Mouse (Mus musculus) 3134 (cell line): ENCODE results near the gene Frrs1l.

Source experiments
- DNase-seq: peaks from one replicate; pipeline ENCODE4 v3.0.0-alpha.2; 2011; ENCODE audit warnings: low spot score; ENCODE audit not compliant: insufficient read length; ENCODE audit errors: extremely low read depth

Gene Frrs1l

GRCm38 (mm10) chr4:56990215-56990584 is at the start of gene Frrs1l:
TSS of gene Frrs1l (minus strand) at chr4:56990391.
- DNase-seq: no peak

DNA sequence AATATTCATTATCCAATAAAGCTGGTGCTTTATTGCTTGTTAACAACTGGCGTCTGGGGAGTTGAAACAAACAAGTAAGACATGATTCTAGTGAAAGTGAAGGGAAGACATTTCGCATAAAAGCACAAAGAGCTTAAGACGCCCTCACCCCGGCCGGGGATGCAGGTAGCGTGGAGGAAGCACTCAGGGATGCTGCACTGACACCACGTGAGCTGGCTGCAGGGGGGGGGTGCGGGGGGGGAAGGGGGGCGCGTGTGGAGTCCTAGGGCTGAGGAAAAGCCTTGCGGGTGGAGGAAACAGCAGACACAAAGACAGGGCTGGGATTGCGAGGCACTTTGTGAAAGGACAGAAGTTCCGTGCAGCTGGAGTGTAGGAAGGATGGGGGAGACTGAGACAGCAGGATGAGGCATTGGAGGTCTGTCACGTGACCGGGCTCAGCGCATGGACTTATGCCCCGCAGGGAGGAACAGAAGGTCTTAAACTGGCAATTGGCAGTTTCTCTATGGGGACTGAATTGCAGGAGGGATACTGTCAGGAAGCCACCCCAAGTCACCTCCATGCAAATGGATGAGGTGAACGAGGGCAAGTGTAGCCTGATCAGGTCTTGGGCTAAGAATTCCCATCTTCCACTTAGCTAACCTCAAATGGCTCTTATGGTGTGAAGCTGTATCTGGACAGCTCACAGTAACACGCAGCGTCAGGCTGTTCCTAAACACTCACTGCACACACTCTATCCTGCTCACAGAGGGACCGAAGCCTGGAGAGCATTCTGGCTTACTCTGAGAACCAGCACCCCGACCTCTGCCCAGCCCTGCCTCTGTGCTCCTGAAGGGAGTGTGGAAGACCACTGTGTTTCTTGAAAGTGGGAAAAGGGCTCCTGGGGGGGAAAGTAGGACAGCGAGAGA is 49.2 kb upstream of the Frrs1l start:
- no peak for DNase-seq

DNA sequence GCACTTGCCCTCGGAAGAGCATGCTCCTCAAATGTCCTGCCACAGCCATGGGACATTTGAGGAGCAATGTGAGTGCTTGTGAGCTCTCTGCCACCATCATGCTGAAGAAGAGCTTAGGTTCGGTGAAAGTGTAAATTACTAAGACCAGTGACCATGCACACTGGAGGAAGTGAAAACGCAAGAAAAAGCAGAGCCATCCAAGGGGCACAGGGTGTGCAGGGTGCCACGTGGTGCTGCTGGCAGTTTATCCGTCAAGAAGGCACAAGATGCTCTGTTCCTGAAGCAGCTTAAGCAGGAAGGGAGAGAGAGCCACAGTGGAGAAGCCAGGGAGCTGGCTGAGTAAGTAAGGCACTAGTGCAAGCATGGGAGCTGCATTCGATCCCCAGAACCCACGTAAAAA is 47.4 kb upstream of the Frrs1l start:
- no peak for DNase-seq

DNA sequence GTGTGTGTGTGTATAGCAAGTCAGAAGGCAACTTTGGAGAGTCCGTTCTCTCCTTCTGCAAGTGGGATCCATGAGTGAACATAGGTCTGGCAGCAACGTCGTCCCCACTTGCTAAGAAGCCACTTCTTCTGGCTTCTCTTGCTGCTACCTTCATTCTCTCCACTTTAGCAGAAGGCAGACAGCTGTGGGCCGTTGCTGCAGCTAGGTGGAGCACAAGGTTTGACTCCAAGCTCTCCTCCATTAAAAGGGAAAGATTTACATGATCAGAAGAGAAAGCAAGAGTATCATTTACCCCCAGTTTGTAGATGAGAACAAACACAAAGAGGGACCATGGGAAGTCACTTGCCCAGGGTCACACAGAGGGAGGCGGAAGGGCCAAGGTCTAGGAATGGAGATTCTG is 44.0 kb upstream of the Frrs1l start:
- no peak for DNase-seq

DNA sequence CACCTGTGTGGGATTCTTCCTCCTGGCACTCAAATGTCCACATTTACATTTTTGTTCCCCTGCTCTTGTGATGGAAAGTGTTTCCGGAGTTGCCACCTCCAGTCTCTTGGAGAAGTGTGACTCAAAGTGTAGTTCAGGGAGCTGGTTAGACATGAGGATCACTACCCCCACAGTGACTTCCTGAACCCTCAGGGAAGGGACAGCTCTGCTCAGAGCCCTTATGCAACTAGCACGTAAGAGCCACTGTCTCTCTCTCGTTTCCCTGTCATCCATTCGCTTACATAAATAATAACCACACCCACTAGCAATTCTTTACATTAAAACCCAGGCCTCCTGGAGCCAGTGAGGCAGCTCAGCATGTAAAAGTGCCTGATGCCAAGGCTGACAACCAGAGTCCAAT is 41.2 kb upstream of the Frrs1l start:
- no peak for DNase-seq

GRCm38 (mm10) chr4:57027954-57028353 is 37.8 kb upstream of the Frrs1l start:
- no peak for DNase-seq

DNA sequence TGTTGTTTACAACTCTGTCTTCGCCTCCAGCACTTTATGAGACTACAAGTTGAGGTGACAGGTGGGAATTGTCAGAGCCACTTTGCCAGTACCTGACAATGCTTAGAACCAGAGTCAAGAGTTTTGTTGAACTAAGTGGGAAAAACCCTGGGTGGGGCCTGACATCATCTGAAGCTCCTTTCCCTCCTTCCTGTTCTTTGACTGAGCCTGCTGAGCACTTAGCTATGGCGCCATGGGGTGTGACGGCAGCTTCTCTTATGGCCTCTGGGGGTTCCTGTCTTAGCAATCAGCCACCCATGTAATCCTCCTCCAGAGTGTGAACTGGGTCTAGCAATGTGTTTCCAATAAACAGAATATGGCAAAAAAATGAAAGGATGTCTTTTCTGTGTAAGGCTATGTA is 33.3 kb upstream of the Frrs1l start:
- no peak for DNase-seq

GRCm38 (mm10) chr4:57021288-57021687 is 31.1 kb upstream of the Frrs1l start:
- DNase-seq: no peak

DNA sequence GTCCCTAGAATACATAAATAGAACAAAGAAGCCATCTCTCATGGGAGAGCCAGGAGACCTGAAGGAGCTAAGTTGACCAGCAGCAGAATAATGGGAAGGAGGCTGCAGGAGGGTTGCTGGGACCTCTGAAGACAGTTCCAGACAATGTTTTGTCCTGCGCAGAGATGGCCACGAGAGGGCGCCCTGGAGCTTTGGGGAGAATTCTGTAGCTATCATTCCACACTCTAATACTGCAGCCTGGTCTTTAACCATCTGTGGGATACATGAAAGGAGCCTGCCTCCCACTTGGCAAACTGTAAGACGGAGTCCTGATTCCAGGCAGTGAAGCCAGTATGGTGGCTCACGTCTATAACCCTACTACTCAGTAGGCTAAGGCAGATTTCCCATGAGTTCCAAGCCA is 27.0 kb upstream of the Frrs1l start:
- no peak for DNase-seq

GRCm38 (mm10) chr4:57016366-57017171 is 26.4 kb upstream of the Frrs1l start:
- no peak for DNase-seq

GRCm38 (mm10) chr4:57015032-57015431 is 24.8 kb upstream of the Frrs1l start:
- DNase-seq: no peak

DNA sequence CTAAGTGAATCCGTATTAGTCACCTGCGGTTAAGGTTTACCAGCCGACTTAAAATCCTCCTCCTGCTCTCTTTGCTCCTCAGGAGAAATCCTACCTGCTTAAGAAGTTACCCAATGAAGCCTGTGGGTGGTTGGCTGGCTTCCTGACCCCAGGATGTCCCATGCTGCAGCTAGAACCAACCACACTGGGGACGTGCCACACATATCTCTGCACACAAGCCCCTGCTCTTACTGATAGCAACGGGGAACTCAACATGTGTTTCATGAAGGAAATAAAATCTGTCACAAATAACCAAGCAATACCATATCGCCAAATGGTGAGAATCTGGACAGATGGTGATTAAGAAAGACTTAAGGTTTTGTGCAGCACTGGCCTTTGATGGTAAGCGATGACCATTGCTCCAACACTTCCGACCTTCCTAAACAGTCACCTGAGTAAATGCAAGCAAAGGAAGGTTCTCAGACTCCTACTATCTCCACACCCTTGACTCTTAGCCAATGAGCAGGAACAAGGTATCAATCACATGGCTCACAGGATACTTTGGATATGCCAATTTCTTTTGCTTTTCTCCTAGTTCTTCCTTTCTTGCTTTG is 21.4 kb upstream of the Frrs1l start:
- no peak for DNase-seq

DNA sequence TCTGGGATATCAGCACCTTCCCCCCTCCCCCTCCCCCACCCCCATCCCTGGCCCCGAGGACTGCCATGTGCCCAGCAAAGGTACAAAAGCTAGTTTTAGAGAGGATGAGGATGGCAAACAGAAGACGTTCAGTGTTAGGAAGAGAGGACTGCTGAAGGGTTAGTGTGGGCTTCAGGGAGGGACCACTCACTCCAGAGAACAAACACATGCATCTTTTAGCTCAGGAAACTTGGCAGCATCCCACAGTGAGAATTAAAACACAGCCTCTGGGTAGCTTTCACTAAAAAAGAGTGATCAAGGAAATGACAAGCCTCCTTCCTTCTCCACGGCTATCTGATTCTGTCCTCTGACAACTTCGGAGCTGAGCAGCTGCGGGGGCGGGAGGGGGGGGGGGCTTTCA is 20.7 kb upstream of the Frrs1l start:
- no peak for DNase-seq

DNA sequence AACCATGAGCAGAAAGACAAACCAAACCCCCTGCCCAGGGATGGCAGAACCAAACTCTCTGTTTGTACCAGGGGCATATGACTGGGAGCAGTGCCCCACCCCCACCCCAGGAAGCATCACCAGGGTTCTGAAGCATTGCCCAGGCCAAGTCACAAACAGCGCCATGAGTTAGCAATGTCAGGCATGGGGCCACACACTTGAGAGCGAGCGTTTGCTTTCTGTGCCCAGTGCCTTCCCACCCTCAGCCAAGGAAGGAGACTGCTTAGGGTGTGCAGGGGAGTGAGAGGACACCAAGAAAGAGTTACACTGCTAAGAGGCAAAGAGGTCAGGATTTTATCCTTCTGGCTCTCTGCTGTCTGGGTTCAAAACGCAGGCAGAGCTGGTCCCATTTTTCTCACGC is 20.2 kb upstream of the Frrs1l start:
- DNase-seq: no peak

GRCm38 (mm10) chr4:57007717-57008116 is 17.5 kb upstream of the Frrs1l start:
- DNase-seq: no peak

DNA sequence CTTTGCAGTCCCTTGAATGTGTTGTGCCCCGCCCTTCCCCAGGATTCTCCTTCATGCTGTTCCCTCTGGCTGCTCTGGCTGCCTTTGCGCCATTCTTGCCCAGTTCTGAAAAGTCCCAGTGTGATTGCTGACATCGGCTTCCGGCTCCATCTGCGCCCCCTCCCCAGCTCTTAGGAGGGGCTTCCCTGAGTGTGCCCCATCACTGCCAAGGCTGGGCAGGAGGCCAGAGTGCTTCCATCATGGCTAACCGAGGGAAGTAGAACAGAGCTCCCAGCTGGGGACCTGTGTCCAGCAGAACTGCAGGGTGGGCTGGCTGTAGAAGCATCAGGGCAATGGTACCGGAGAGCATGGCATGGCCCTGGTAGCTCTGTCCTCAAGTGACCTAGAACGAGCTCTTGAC is 14.8 kb upstream of the Frrs1l start:
- no peak for DNase-seq

DNA sequence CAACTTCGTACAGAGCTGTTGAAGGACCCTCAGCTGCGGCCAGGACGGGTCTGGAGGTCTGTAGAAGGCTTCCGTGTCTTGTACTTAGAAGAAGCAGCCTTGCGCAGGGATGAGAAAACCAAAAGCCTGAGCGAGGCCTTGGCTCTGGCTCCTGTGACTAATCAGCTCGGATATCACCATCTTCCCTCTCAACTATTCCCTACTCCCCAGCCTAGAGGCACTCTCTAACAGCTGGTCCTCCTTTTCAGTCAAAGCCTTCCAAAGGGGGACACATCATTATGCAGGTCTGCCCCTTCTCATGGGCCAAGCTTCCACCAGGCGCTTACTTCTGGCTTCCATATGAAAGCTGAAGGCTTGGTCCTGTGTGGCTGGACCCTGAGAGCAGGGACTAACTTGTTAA is 13.7 kb upstream of the Frrs1l start:
- DNase-seq: no peak

GRCm38 (mm10) chr4:57002751-57003150 is 12.6 kb upstream of the Frrs1l start:
- no peak for DNase-seq

- DNase-seq: no peak
Observed at GRCm38 (mm10) chr4:57001437-57001836, 11.2 kb upstream of the Frrs1l start.

DNA sequence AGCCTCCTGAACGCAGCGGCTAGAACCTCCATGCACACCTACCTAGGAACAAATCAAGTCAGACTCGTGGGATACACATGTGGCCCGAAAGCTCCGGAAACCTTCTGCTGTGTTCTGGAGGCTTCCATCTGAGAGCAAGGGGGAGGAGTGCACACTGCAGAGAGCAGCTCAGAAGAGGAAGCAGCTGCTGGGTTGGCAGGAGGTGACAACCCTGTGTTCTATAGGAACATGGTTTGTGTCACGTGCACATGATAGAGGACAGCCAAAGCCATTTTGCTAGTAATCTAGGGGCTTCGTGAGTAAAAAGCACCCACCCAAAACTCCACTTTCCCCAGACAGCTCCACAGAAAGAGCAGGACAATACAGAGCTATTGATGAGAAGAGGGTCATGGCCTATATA is 3.1 kb upstream of the Frrs1l start:
- DNase-seq: no peak

DNA sequence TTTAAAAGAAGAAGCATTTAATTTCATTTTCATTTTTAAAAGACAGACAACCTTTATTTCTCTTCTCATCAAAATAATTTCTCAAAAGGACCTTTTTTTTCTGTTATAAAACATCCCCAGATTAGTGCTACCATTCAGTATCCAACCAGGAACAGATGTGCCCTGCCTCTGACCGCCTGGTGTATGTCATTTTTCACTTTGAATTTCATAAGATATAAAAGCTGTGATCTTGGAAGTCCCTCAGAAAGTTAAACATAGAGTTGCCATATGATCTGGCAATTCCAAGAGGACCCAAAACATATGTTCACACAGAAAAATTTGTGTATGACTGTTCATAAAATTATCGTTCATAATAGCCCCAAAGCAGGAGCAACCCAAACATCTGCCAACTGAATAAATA is 1.8 kb upstream of the Frrs1l start:
- DNase-seq: no peak
